Mouse (Mus musculus): Measurements from ENCODE around the gene Dhx34. TPM values are rescaled to one million over a fixed set of nuclear protein-coding genes. Genes with fewer than 3 reads are reported as not detected.

Gene Dhx34
- total RNA-seq, 2 experiments from 2014 or later = 8.3 TPM

DNA sequence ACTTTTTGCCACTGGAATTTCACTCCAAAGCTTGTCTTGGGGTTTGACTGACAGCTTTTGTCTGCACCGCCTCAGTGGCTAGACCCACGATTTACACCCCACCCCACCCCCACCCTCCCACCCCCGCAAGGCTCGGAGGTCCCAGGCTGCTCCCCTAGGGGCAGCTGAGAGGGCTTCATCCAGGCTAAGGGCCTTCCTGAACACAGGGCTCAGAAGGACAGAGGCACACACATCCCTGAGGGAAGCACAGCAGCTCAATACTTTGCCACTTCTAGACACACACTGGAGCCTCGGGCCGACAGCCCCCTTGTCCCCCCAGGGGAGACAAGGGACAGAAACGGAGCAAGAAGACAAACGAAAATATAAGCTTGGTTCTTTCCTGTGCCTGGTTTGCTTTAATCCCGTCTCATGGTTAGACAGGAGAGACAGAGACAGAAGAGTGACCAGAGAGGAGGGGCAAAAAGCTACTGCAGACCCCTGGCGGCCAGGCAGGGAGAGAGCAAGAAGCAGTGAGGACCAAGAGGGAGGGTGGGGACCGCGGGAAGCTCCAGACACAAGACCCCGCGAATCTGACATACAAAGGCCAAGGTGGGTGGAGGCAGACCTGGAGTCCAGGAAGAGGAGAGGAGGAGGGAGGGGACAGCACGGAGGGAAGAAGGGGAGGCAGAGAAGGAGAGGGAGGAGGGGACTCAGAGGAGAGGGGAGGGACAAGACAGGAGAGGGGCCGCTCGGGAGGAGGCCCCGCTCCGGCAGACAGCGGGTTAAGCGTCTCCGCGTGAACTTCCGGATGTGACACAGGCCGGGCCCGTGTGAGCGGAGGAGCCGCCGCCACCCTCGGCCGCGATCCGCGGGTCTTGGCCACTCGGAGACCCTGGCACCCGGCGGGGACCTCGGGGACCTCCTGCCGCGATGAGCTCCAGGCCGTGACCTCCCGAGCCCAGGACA lies 47.0 kb downstream of the Dhx34 start, which contains the start of gene Meis3:
TSS of gene Meis3 (plus strand) at position 494 of the 945 bp plus-strand sequence.
- peak; percentile 29 for DNase-seq (ENCODE audit: low spot score)
- intact Hi-C loops (cut with DNase I) = no loop called here

DNA sequence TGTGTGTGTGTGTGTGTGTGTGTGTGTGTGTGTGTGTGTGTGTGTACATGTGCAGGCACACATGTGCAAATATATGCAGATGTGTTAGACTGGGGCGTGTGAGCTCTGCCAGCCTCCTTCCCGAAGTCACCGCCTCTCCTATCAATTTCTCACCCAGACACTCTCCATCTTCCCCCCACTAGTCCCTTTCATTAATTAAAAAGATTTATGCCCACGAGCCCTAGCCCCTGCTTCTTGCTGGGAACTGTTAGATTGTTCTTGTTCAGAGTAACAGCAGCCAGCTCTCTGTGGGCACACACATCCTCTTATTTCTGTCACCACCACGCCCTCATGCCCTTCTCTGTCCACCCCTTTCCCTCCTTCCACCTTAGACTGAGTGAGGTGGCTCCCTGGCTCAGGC lies 48.7 kb downstream of the Dhx34 start:
- intact Hi-C loops (cut with DNase I) = no loop called here
- no peak for DNase-seq (ENCODE audit: low spot score)

GRCm38 (mm10) chr7:16172586-16173140 lies 49.2 kb downstream of the Dhx34 start:
- intact Hi-C loops (cut with DNase I) = no loop called here
- DNase-seq (ENCODE audit: low spot score) = no peak

DNA sequence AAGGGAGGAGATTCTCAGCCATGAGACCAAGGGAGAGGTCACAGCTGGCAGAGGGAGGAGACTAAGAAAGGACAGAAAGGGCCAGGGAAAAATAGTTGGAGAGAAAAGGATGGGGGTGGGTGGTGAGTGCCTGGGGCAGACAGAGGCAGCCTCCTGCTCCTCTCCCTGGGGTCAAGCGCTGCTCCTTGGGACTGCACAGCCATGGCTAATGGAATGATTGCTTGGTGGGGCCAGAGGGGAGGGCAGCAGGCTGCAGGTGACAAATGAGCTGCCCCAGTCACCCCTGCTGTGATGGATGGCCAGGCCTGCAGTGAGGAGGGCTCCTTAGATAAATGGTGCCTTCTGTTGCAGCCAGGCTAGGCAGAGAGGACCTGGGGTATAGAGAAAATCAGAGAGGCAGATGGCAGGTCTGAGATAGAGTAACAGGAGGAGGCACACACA lies 49.7 kb downstream of the Dhx34 start:
- intact Hi-C loops (cut with DNase I) = no loop called here
- no peak for DNase-seq (ENCODE audit: low spot score)

DNA sequence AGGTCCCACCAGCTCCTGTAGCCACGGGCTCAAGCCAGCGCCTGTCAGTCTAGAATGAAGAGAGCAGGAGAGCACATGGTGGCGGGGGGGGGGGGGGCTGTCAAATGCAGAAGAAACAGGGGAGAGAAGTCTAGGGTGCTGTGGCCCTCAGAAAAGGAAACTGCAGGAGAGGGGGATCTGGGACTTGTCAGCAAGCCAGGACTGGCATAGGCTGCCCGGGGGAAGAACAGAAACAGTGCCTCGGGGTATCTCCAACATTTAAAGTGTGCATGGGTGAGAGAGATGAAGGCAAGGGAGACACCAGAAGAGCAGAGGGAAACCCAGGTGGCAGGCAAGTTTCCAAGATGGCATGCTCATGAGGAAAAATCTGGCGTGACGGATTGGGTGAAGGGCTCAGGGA lies 59.8 kb downstream of the Dhx34 start:
- no peak for DNase-seq (ENCODE audit: low spot score)
- intact Hi-C loops (cut with DNase I) = no loop called here

DNA sequence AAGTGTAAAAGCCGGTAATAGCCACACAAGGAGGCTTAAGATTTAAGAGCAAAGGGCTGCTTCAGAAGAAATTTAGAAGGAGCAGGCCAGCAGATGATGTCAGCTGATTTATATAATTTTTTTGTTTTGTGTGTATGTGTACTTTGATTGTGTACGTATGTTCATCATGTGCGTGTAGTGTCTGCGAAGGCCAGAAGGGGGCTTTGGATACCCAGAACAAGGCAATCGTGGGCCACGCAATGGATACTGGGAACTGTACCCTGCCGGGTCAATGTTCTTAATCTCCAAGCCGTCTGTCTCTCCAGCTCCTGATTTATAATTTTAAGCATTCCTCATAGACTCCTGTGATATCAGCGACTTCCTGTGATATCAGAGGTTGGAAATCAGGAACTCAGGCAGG lies 60.5 kb downstream of the Dhx34 start:
- intact Hi-C loops (cut with DNase I) = no loop called here
- DNase-seq (ENCODE audit: low spot score) = no peak

DNA sequence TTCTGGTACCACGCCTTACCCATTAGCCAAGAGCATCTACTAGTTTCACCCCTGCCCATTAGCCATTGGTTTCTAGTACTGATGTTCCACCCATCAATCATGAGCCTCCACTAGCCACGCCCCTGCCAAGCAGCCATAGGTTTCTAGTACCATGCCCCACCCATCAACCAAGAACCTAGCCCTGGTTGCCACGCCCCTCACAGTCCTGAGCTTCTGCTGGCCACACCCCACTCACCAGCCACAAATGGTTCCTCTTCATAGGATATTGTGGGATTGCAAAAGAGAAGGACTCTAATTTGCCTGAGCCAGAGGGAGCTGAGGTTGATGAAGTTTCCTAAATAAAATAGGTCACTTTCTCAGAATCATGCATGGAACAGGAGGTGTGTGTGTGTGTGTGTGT lies 61.1 kb downstream of the Dhx34 start:
- no peak for DNase-seq (ENCODE audit: low spot score)
- intact Hi-C loops (cut with DNase I) = no loop called here

DNA sequence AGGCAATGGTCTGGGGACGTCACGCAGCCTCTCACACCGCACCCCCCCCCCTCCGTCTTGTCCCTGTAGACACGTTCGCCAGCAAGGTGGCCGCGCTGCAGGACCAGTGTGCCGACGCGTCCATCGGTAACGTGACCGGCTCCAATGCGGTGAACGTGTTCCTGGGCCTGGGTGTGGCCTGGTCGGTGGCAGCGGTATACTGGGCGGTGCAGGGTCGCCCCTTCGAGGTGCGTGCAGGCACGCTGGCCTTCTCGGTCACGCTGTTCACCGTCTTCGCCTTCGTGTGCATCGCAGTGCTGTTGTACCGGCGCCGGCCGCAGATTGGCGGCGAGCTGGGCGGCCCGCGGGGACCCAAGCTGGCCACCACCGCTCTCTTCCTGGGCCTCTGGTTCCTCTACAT lies 63.1 kb downstream of the Dhx34 start:
- intact Hi-C loops (cut with DNase I) = loop anchor here (5.0 kb wide), 1 partner anchor 181 kb away; no protein-coding TSS in a partner anchor
- DNase-seq (ENCODE audit: low spot score) = no peak

DNA sequence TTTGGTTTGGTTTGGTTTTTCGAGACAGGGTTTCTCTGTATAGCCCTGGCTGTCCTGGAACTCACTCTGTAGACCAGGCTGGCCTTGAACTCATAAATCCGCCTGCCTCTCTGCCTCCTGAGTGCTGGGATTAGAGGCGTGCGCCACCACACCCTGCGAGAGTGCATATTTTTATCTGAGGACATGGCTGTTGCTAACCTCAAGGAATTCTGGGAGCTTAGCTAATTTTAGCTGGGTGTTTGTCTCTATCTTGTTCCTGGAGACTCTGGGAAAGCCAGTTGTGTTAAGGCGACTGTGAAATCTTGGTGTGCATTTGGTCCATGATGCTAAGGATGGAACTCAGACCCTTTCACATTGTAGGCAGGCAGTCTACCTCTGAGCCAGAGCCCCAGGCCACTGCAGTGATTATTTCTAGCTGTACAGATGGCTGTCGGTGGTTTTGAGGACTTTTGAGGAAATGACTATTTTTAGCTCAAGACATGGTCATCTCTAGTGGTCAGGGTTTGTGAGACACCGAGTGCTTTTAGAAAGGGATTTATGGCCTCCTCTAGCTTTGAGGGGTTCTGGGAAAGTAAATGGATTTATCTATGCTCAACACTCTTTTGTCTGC lies 65.6 kb downstream of the Dhx34 start:
- intact Hi-C loops (cut with DNase I) = loop anchor here (5.0 kb wide), 1 partner anchor 179 kb away; no protein-coding TSS in a partner anchor
- no peak for DNase-seq (ENCODE audit: low spot score)

DNA sequence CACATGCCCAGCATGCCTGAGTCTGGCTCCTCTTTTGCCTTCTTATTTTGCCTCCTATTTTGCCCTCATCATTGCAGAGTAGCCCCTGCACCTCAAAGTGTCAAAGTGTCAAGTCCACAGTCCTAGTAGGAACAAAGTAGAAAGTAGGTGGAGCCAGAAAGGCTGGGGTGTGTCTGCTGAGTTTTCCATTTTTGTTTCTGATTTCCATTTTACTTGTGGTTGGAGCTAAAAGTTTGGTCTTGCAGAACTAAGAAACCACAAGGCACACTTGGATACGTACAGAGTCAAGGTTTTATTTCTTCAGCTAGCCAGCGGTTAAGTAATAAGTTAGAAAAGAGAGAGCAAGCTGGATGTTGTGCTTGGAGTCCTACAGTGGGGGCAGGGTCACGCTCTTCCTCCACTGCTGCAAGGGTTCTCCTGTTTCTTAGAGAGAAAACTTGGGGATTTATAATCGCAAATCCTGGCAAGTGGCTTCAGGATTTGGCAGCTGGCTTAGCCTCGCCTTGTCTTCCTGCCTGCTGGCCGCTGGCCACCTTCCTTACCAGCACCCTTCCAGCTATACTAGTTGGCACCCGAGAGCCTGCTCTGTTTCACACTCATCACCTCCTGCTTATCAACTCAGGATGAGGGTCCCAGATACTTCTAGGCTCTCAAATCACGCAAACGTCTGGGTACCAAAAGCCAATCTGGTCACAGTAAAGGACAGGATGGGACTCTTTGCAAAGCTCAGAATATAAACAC lies 66.5 kb downstream of the Dhx34 start:
- DNase-seq (ENCODE audit: low spot score) = peak; percentile 23
- intact Hi-C loops (cut with DNase I) = loop anchor here (5.0 kb wide), 1 partner anchor 178 kb away; no protein-coding TSS in a partner anchor

GRCm38 (mm10) chr7:16153522-16153921 lies 68.3 kb downstream of the Dhx34 start:
- DNase-seq (ENCODE audit: low spot score) = no peak
- intact Hi-C loops (cut with DNase I) = loop anchor here (1.0 kb wide), 1 partner anchor 56 kb away; no protein-coding TSS in a partner anchor

- intact Hi-C loops (cut with DNase I) = no loop called here
- DNase-seq (ENCODE audit: low spot score) = no peak
Measured at GRCm38 (mm10) chr7:16150191-16151145, 71.4 kb downstream of the Dhx34 start.

DNA sequence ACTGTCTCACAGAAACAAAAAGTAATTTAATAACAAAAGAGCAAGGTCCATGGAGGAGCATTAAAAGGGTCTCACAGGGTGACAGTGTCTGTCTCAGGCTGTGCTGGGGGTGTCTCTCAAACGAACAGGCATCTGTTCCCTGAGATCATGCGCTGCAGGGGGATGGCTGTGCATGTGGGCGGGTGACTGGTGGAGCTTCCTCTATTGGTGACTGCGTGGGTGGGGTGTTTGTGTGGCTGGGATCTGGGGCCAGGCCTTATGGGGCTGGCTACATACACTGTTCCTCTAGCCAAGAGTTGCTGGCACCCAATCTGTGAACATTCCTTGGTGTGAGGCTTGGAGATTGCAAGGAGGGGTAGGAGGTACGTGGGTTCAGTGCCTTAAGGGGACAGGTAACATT lies 72.6 kb downstream of the Dhx34 start:
- intact Hi-C loops (cut with DNase I) = loop anchor here (5.0 kb wide), 1 partner anchor 33 kb away; no protein-coding TSS in a partner anchor
- DNase-seq (ENCODE audit: low spot score) = no peak

DNA sequence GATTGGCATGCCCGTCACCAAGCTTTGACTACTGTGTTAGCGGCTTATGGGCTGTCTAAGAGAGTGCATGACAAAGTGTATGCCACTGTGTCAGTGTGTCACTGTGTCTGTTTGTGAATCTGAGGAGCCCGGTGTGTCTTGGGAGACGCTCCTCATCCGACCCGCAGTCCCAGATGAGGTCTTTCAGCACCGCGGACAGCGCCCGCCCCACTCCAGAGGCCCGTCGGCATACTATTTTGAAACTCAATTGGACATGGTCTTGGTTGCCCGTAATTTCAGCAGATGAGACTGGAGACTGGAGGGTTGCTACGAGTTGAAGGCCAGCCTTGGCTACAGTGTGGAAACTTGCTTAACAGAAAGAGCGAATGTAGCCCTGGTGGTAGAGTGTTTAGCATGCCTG lies 74.2 kb downstream of the Dhx34 start:
- no peak for DNase-seq (ENCODE audit: low spot score)
- intact Hi-C loops (cut with DNase I) = loop anchor here (5.0 kb wide), 1 partner anchor 35 kb away; no protein-coding TSS in a partner anchor

Other genes starting within 250 kb of the Dhx34 start
- 1 to 10 TPM; 7.1 to 8.3 TPM for gene Bicra, start 174.1 kb downstream of the Dhx34 start, total RNA-seq (2021)
- not detected for gene Zfp541, start 160.2 kb downstream of the Dhx34 start, total RNA-seq (2021)
- gene Napa, start 123.6 kb downstream of the Dhx34 start, total RNA-seq (2021) = 10 to 100 TPM; 82.8 to 83.3 TPM
- gene Kptn, start 102.1 kb downstream of the Dhx34 start, total RNA-seq (2021) = 10 to 100 TPM; 22.9 to 24.3 TPM
- gene Slc8a2, start 92.2 kb downstream of the Dhx34 start, total RNA-seq (2021) = under 1 TPM; 0.68 to 0.70 TPM
- gene Meis3, start 46.9 kb downstream of the Dhx34 start, total RNA-seq (2021) = 1 to 10 TPM; 4.4 to 5.3 TPM
- 1 to 10 TPM; 1.4 to 1.9 TPM for gene C5ar2, start 22.1 kb upstream of the Dhx34 start, total RNA-seq (2021)
- 1 to 10 TPM; 5.1 to 6.5 TPM for gene C5ar1, start 37.5 kb upstream of the Dhx34 start, total RNA-seq (2021)
- 10 to 100 TPM; 13.7 to 15.0 TPM for gene Inafm1, start 51.6 kb upstream of the Dhx34 start, total RNA-seq (2021)
- 10 to 100 TPM; 30.7 to 35.3 TPM for gene Ccdc9, start 64.8 kb upstream of the Dhx34 start, total RNA-seq (2021)
- gene Bbc3, start 86.4 kb upstream of the Dhx34 start, total RNA-seq (2021) = 1 to 10 TPM; 3.7 to 4.7 TPM
- gene Sae1, start 165.8 kb upstream of the Dhx34 start, total RNA-seq (2021) = 10 to 100 TPM; 35.2 to 37.2 TPM
- 10 to 100 TPM; 29.0 to 29.9 TPM for gene Zc3h4, start 178.9 kb upstream of the Dhx34 start, total RNA-seq (2021)
- 10 to 100 TPM; 82.2 to 88.1 TPM for gene Tmem160, start 230.7 kb upstream of the Dhx34 start, total RNA-seq (2021)